8 mouse cellular contexts compared by ENCODE assay signal in genomic region chr7:126482392-126482871, GRCm38 (mm10). TPM values are rescaled to one million over a fixed set of nuclear protein-coding genes. Genes with fewer than 3 reads are reported as not detected.
DNase-seq lines count a peak whose midpoint lies in the region; ATAC-seq and TF ChIP-seq lines count a peak whose summit lies in the region.

No protein-coding gene starts in this region.

- peak; percentile 38 for DNase-seq in thymus, adult 2 months
- no peak for DNase-seq in thymus, postnatal 10 days (ENCODE audit: low spot score in 2 of 2)
- DNase-seq in embryo, embryonic 11 days, result peak; percentile 93
- DNase-seq in gastrocnemius, postnatal 25 days, result peak; percentile 88
- DNase-seq in intestine, embryonic 14.5 days (ENCODE audit: low spot score), result peak; percentile 85
- DNase-seq in spleen, adult 18-20 months, result peak; percentile 64 to 68

- peak overlapping the region; percentile 56 for H3K4me2 ChIP-seq in intestine, embryonic 14.5 days (ENCODE audit: low read length)
- peak overlapping the region; percentile 67 for H3K4me2 ChIP-seq in limb, embryonic 13.5 days (replicated peaks)
- peak overlapping the region; percentile 55 for H3K4me2 ChIP-seq in midbrain, embryonic 13.5 days (replicated peaks)

- H3K4me3 ChIP-seq in thymus, adult 2 months (ENCODE audit: control insufficient read depth, insufficient read depth, low read length), result peak overlapping the region; percentile 48
- H3K4me3 ChIP-seq in intestine, embryonic 14.5 days (ENCODE audit: low read depth, low read length), result peak overlapping the region; percentile 25
- peak overlapping the region; percentile 38 for H3K4me3 ChIP-seq in limb, embryonic 13.5 days
- peak overlapping the region; percentile 24 for H3K4me3 ChIP-seq in midbrain, embryonic 13.5 days (replicated peaks)

- no peaks in the 10 kb centered on the region for H3K36me3 ChIP-seq in thymus, adult 2 months (ENCODE audit: control insufficient read depth, insufficient read depth, low read length)
- H3K36me3 ChIP-seq in intestine, embryonic 14.5 days (ENCODE audit: control insufficient read depth, insufficient read depth, low read length), result no peaks in the 10 kb centered on the region
- no peaks in the 10 kb centered on the region for H3K36me3 ChIP-seq in limb, embryonic 13.5 days
- H3K36me3 ChIP-seq in midbrain, embryonic 13.5 days, result no peaks in the 10 kb centered on the region

- WGBS in thymus, adult 2 months, result 1% methylated on average over 23 of the region's 23 CpGs
- under 1% methylated on average over 23 of the region's 23 CpGs for WGBS in intestine, embryonic 14.5 days
- under 1% methylated on average over 23 of the region's 23 CpGs for WGBS in limb, embryonic 13.5 days
- WGBS in midbrain, embryonic 13.5 days, result 0% methylated on average over 23 of the region's 23 CpGs

- H3K4me1 ChIP-seq in thymus, adult 2 months (replicated peaks; ENCODE audit: control insufficient read depth, insufficient read depth, low read length), result peaks cover 8% of the 10 kb centered on the region
- no peaks in the 10 kb centered on the region; the same call in 1 of the 2 replicates for H3K4me1 ChIP-seq in intestine, embryonic 14.5 days (replicated peaks; ENCODE audit: control insufficient read depth, insufficient read depth, low read length)
- peaks cover 8% of the 10 kb centered on the region for H3K4me1 ChIP-seq in limb, embryonic 13.5 days
- H3K4me1 ChIP-seq in midbrain, embryonic 13.5 days (replicated peaks), result peaks cover 6% of the 10 kb centered on the region; the same call in 1 of the 2 replicates

- ATAC-seq in intestine, embryonic 14.5 days (replicated peaks; ENCODE audit: low FRiP score, low TSS enrichment, low read depth), result peak; percentile 83
- ATAC-seq in limb, embryonic 13.5 days (ENCODE audit: low FRiP score, low read depth), result peak; percentile 75
- no peak for ATAC-seq in midbrain, embryonic 13.5 days

- TF ChIP-seq CTCF in thymus, adult 2 months (IDR thresholded peaks at IDR 0.05; ENCODE audit: borderline replicate concordance, control insufficient read depth, extremely low read depth, insufficient read depth, low read length, poor library complexity), result no peak

- no peak overlapping the region for H3K27ac ChIP-seq in thymus, adult 2 months (ENCODE audit: control insufficient read depth, insufficient read depth, low read length)
- H3K27ac ChIP-seq in intestine, embryonic 14.5 days (ENCODE audit: low read depth), result peak overlapping the region; percentile 77
- peak overlapping the region; percentile 73 for H3K27ac ChIP-seq in limb, embryonic 13.5 days
- no peak overlapping the region for H3K27ac ChIP-seq in midbrain, embryonic 13.5 days

- H3K9ac ChIP-seq in intestine, embryonic 14.5 days (ENCODE audit: low read length), result peak overlapping the region; percentile 18; the same call in 1 of the 2 replicates
- peak overlapping the region; percentile 58 for H3K9ac ChIP-seq in limb, embryonic 13.5 days
- peak overlapping the region; percentile 50 for H3K9ac ChIP-seq in midbrain, embryonic 13.5 days (replicated peaks)

- no peaks in the 10 kb centered on the region for H3K27me3 ChIP-seq in thymus, adult 2 months (ENCODE audit: control insufficient read depth, insufficient read depth, low read length)
- H3K27me3 ChIP-seq in intestine, embryonic 14.5 days (replicated peaks; ENCODE audit: control insufficient read depth, insufficient read depth, low read length), result no peaks in the 10 kb centered on the region
- no peaks in the 10 kb centered on the region for H3K27me3 ChIP-seq in limb, embryonic 13.5 days
- no peaks in the 10 kb centered on the region for H3K27me3 ChIP-seq in midbrain, embryonic 13.5 days

- no peaks in the 10 kb centered on the region for H3K9me3 ChIP-seq in intestine, embryonic 14.5 days (ENCODE audit: control insufficient read depth, low read length)
- H3K9me3 ChIP-seq in limb, embryonic 13.5 days, result no peaks in the 10 kb centered on the region; the same call in 1 of the 2 replicates
- H3K9me3 ChIP-seq in midbrain, embryonic 13.5 days, result peaks cover 5% of the 10 kb centered on the region; the same call in 1 of the 2 replicates

- no peak for TF ChIP-seq POLR2A in thymus, adult 2 months (IDR thresholded peaks at IDR 0.05; ENCODE audit: control insufficient read depth, extremely low read depth, insufficient read depth, low read length, poor library complexity)

RNA-seq across cellular contexts. Expression of gene Tufm, which starts 4.7 kb away (rescaled TPM):
- polyA plus RNA-seq in thymus, adult 2 months (2012; rRNA removed), result 127 and 134 TPM in 2 replicates
- total RNA-seq in gastrocnemius, postnatal 25 days (2021), result 100 to 1,000 TPM; 131 to 139 TPM
- polyA plus RNA-seq in intestine, embryonic 14.5 days (2014; fragmentation: Nextera tagmentation; extraction: Ambion mirVana), result 188 and 192 TPM in 2 replicates
- polyA plus RNA-seq in limb, embryonic 13.5 days (2015; fragmentation: Nextera tagmentation; extraction: Ambion mirVana), result 135 and 137 TPM in 2 replicates
- 117 and 124 TPM in 2 replicates for polyA plus RNA-seq in midbrain, embryonic 13.5 days (2015; fragmentation: Nextera tagmentation; extraction: Ambion mirVana)

RNA-seq across cellular contexts. Expression of gene Sh2b1, which starts 7.2 kb away (rescaled TPM):
- 146 TPM in 2 replicates for polyA plus RNA-seq in thymus, adult 2 months (2012; rRNA removed)
- 10 to 100 TPM; 41.5 to 43.9 TPM for total RNA-seq in gastrocnemius, postnatal 25 days (2021)
- 40.9 and 41.4 TPM in 2 replicates for polyA plus RNA-seq in intestine, embryonic 14.5 days (2014; fragmentation: Nextera tagmentation; extraction: Ambion mirVana)
- polyA plus RNA-seq in limb, embryonic 13.5 days (2015; fragmentation: Nextera tagmentation; extraction: Ambion mirVana), result 56.6 and 61.4 TPM in 2 replicates
- 63.7 and 69.5 TPM in 2 replicates for polyA plus RNA-seq in midbrain, embryonic 13.5 days (2015; fragmentation: Nextera tagmentation; extraction: Ambion mirVana)

RNA-seq across cellular contexts. Expression of gene Atp2a1, which starts 19.5 kb away (rescaled TPM):
- 3.2 and 5.2 TPM in 2 replicates for polyA plus RNA-seq in thymus, adult 2 months (2012; rRNA removed)
- over 10,000 TPM; 22,501 to 25,220 TPM for total RNA-seq in gastrocnemius, postnatal 25 days (2021)
- 0.16 TPM in 1 of 2 replicates, not detected in the other for polyA plus RNA-seq in intestine, embryonic 14.5 days (2014; fragmentation: Nextera tagmentation; extraction: Ambion mirVana)
- polyA plus RNA-seq in limb, embryonic 13.5 days (2015; fragmentation: Nextera tagmentation; extraction: Ambion mirVana), result 90.2 and 93.8 TPM in 2 replicates
- polyA plus RNA-seq in midbrain, embryonic 13.5 days (2015; fragmentation: Nextera tagmentation; extraction: Ambion mirVana), result 0.32 and 0.49 TPM in 2 replicates

RNA-seq across cellular contexts. Expression of gene Atxn2l, which starts 20.8 kb away (rescaled TPM):
- polyA plus RNA-seq in thymus, adult 2 months (2012; rRNA removed), result 563 and 715 TPM in 2 replicates
- 10 to 100 TPM; 26.0 to 26.4 TPM for total RNA-seq in gastrocnemius, postnatal 25 days (2021)
- polyA plus RNA-seq in intestine, embryonic 14.5 days (2014; fragmentation: Nextera tagmentation; extraction: Ambion mirVana), result 44.4 and 50.7 TPM in 2 replicates
- 49.9 and 51.8 TPM in 2 replicates for polyA plus RNA-seq in limb, embryonic 13.5 days (2015; fragmentation: Nextera tagmentation; extraction: Ambion mirVana)
- polyA plus RNA-seq in midbrain, embryonic 13.5 days (2015; fragmentation: Nextera tagmentation; extraction: Ambion mirVana), result 65.1 and 76.5 TPM in 2 replicates

RNA-seq across cellular contexts. Expression of gene Rabep2, which starts 53.9 kb away (rescaled TPM):
- 26.1 and 27.6 TPM in 2 replicates for polyA plus RNA-seq in thymus, adult 2 months (2012; rRNA removed)
- total RNA-seq in gastrocnemius, postnatal 25 days (2021), result 10 to 100 TPM; 11.2 to 14.6 TPM
- 24.6 and 27.6 TPM in 2 replicates for polyA plus RNA-seq in intestine, embryonic 14.5 days (2014; fragmentation: Nextera tagmentation; extraction: Ambion mirVana)
- polyA plus RNA-seq in limb, embryonic 13.5 days (2015; fragmentation: Nextera tagmentation; extraction: Ambion mirVana), result 36.6 and 37.0 TPM in 2 replicates
- 23.7 and 25.9 TPM in 2 replicates for polyA plus RNA-seq in midbrain, embryonic 13.5 days (2015; fragmentation: Nextera tagmentation; extraction: Ambion mirVana)

Comparison
In these comparisons a context has a peak if more than half of its experiments do, and no peak if none do; other contexts are left out.
1. DNase-seq: peak in thymus, adult 2 months (single experiment), embryo, embryonic 11 days (single experiment), gastrocnemius, postnatal 25 days (single experiment), intestine, embryonic 14.5 days (single experiment) and spleen, adult 18-20 months (2 of 2); none in thymus, postnatal 10 days (0 of 2).
2. H3K27ac ChIP-seq: peak in intestine, embryonic 14.5 days (single experiment) and limb, embryonic 13.5 days (single experiment); none in thymus, adult 2 months (single experiment) and midbrain, embryonic 13.5 days (single experiment).
3. RNA of gene Atp2a1, which starts 19.5 kb away (polyA plus RNA-seq): 90.2 to 93.8 TPM in limb, embryonic 13.5 days; 3.2 to 5.2 TPM in thymus, adult 2 months, 0.32 to 0.49 TPM in midbrain, embryonic 13.5 days and 0.16 TPM in intestine, embryonic 14.5 days; every median in the first group is over 10 times any median in the second.
4. Peak in every context shown above with its lines, with median percentiles within 50 percentile points of each other: H3K4me3 ChIP-seq, H3K4me2 ChIP-seq and H3K9ac ChIP-seq.